Mouse (Mus musculus): ENCODE data around the gene Hs3st4.

GRCm38 (mm10) chr7:124399184-124399583, 416.5 kb downstream of the Hs3st4 start:
- TF ChIP-seq CTCF (IDR thresholded peaks at IDR 0.05; ENCODE audit: extremely low read depth, insufficient read length, insufficient replicate concordance, low read depth, low read length) (no peak), POLR2A (IDR thresholded peaks at IDR 0.05; ENCODE audit: low read depth, low read length) (no peak)
